Mouse (Mus musculus): ENCODE data around the gene Gm2115.

Gene Gm2115

DNA sequence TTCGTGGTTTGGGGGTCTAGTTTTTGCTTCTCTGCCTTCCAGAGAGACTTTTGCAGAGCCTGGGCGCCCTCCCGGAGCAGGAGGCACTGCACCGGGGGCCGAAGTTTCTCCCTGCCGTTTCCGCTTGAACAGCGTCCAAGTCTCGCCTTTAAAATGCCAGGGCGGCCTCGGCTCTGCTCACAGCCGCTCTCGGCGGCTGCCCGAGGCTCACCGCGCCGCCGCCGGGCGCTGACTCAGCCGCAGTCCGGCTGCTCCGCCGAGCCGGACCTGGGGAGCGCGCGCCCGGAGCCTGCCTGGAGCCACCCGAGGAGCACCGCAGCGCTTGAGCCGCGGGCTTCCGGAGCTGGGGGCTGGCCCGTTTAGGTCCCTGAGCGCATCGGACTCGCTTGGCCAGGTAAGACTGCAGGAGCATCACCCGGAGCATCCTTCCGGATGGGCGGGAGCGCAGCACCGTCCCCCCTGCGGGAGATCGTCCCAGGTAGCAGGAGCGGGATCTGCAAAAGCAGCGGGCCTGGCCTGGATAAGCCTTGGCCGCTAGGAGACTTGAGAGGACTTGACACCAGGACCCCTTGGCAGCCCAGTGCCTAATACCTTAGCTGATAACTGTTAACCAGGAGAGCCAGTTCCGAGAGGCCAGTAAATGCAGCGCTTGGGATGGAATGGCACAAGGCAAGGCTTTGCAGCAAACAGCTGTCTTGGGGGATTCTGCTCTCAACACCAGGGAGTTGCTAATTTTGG is at the start of gene Gm2115:
TSS of gene Gm2115 (plus strand) at position 159 of the 738 bp plus-strand sequence.
- Histone ChIP-seq H3K4me1 (replicated peaks; ENCODE audit: low read depth, low read length) (peaks cover 4% of the 10 kb centered on the region; the same call in 1 of the 2 replicates), H3K9me3 (ENCODE audit: low read length) (0 out of 2 replicates have a peak, but pooled peaks cover 9% of the 10 kb centered on the region), H3K4me3 (replicated peaks; ENCODE audit: low read length) (peak within 1 kb of the TSS; percentile 77), H3K27me3 (ENCODE audit: insufficient read depth, low read length) (peaks cover 45% of the 10 kb centered on the region), H3K36me3 (ENCODE audit: insufficient read depth, low read length) (no peaks in the 10 kb centered on the region)
- TF ChIP-seq NANOG (IDR thresholded peaks at IDR 0.05; ENCODE audit: borderline replicate concordance, low read length): no peak
- TF ChIP-seq POU5F1 (IDR thresholded peaks at IDR 0.05; ENCODE audit: borderline replicate concordance, low read length): no peak
- no peak for TF ChIP-seq CTCF (conservative IDR thresholded peaks at IDR 0.05; ENCODE audit: low read length)

GRCm38 (mm10) chr7:84483447-84484407 is 45.0 kb upstream of the Gm2115 start:
- Histone ChIP-seq H3K4me1 (replicated peaks; ENCODE audit: low read depth, low read length) (no peaks in the 10 kb centered on the region), H3K9me3 (ENCODE audit: low read length) (no peaks in the 10 kb centered on the region), H3K27me3 (ENCODE audit: insufficient read depth, low read length) (peaks cover 3% of the 10 kb centered on the region), H3K4me3 (replicated peaks; ENCODE audit: low read length) (no peak overlapping the region), H3K36me3 (ENCODE audit: insufficient read depth, low read length) (no peaks in the 10 kb centered on the region)
- no peak for TF ChIP-seq NANOG (IDR thresholded peaks at IDR 0.05; ENCODE audit: borderline replicate concordance, low read length)
- no peak for TF ChIP-seq CTCF (conservative IDR thresholded peaks at IDR 0.05; ENCODE audit: low read length)
- TF ChIP-seq POU5F1 (IDR thresholded peaks at IDR 0.05; ENCODE audit: borderline replicate concordance, low read length): no peak

- H3K4me3 ChIP-seq (replicated peaks; ENCODE audit: low read length): no peak overlapping the region
- TF ChIP-seq POU5F1 (IDR thresholded peaks at IDR 0.05; ENCODE audit: borderline replicate concordance, low read length): no peak
- no peaks in the 10 kb centered on the region for H3K9me3 ChIP-seq (ENCODE audit: low read length)
- H3K27me3 ChIP-seq (ENCODE audit: insufficient read depth, low read length): peaks cover 3% of the 10 kb centered on the region
- H3K4me1 ChIP-seq (replicated peaks; ENCODE audit: low read depth, low read length): no peaks in the 10 kb centered on the region
- no peaks in the 10 kb centered on the region for H3K36me3 ChIP-seq (ENCODE audit: insufficient read depth, low read length)
Measured at GRCm38 (mm10) chr7:84486485-84486884, 42.3 kb upstream of the Gm2115 start.

- peaks cover 2% of the 10 kb centered on the region for H3K9me3 ChIP-seq (ENCODE audit: low read length)
- no peaks in the 10 kb centered on the region for H3K36me3 ChIP-seq (ENCODE audit: insufficient read depth, low read length)
- no peaks in the 10 kb centered on the region for H3K4me1 ChIP-seq (replicated peaks; ENCODE audit: low read depth, low read length)
- no peaks in the 10 kb centered on the region for H3K27me3 ChIP-seq (ENCODE audit: insufficient read depth, low read length)
- no peak for TF ChIP-seq NANOG (IDR thresholded peaks at IDR 0.05; ENCODE audit: borderline replicate concordance, low read length)
- no peak for TF ChIP-seq CTCF (conservative IDR thresholded peaks at IDR 0.05; ENCODE audit: low read length)
- TF ChIP-seq POU5F1 (IDR thresholded peaks at IDR 0.05; ENCODE audit: borderline replicate concordance, low read length): no peak
- no peak overlapping the region for H3K4me3 ChIP-seq (replicated peaks; ENCODE audit: low read length)
Measured at GRCm38 (mm10) chr7:84503163-84503562, 25.6 kb upstream of the Gm2115 start.

- Histone ChIP-seq H3K36me3 (ENCODE audit: insufficient read depth, low read length) (no peaks in the 10 kb centered on the region), H3K4me1 (replicated peaks; ENCODE audit: low read depth, low read length) (no peaks in the 10 kb centered on the region), H3K4me3 (replicated peaks; ENCODE audit: low read length) (no peak overlapping the region), H3K27me3 (ENCODE audit: insufficient read depth, low read length) (peaks cover 13% of the 10 kb centered on the region), H3K9me3 (ENCODE audit: low read length) (no peaks in the 10 kb centered on the region)
- TF ChIP-seq NANOG (IDR thresholded peaks at IDR 0.05; ENCODE audit: borderline replicate concordance, low read length) (no peak), CTCF (conservative IDR thresholded peaks at IDR 0.05; ENCODE audit: low read length) (no peak), POU5F1 (IDR thresholded peaks at IDR 0.05; ENCODE audit: borderline replicate concordance, low read length) (no peak)
Measured at GRCm38 (mm10) chr7:84518533-84519198, 10.1 kb upstream of the Gm2115 start.

DNA sequence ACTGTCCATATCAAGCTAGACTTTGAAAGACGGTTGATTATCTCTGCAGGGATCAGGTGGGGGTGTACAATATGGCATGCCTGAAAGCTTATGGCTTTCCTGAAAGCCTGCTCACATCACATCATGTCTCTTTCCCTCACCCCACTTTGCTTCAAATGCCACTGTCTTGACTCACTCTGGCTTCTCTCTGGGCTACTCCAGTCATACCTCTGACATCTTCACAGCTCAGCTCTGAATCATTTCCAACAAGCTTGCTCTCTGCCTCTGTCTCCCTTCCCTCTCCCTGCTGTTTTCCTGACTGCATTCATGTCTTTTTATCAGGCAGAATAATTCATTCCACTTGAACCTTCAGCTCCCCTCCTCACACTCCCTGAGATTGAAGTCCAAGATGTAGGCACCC is 7.4 kb upstream of the Gm2115 start:
- Histone ChIP-seq H3K27me3 (ENCODE audit: insufficient read depth, low read length) (peaks cover 19% of the 10 kb centered on the region), H3K4me1 (replicated peaks; ENCODE audit: low read depth, low read length) (no peaks in the 10 kb centered on the region), H3K4me3 (replicated peaks; ENCODE audit: low read length) (no peak overlapping the region), H3K9me3 (ENCODE audit: low read length) (no peaks in the 10 kb centered on the region), H3K36me3 (ENCODE audit: insufficient read depth, low read length) (no peaks in the 10 kb centered on the region)
- TF ChIP-seq POU5F1 (IDR thresholded peaks at IDR 0.05; ENCODE audit: borderline replicate concordance, low read length) (no peak), CTCF (conservative IDR thresholded peaks at IDR 0.05; ENCODE audit: low read length) (no peak), NANOG (IDR thresholded peaks at IDR 0.05; ENCODE audit: borderline replicate concordance, low read length) (no peak)

GRCm38 (mm10) chr7:84522426-84522825 is 6.3 kb upstream of the Gm2115 start:
- no peaks in the 10 kb centered on the region for H3K9me3 ChIP-seq (ENCODE audit: low read length)
- peaks cover 24% of the 10 kb centered on the region for H3K27me3 ChIP-seq (ENCODE audit: insufficient read depth, low read length)
- TF ChIP-seq POU5F1 (IDR thresholded peaks at IDR 0.05; ENCODE audit: borderline replicate concordance, low read length) (no peak), NANOG (IDR thresholded peaks at IDR 0.05; ENCODE audit: borderline replicate concordance, low read length) (no peak), CTCF (conservative IDR thresholded peaks at IDR 0.05; ENCODE audit: low read length) (no peak)
- no peaks in the 10 kb centered on the region for H3K36me3 ChIP-seq (ENCODE audit: insufficient read depth, low read length)
- no peak overlapping the region for H3K4me3 ChIP-seq (replicated peaks; ENCODE audit: low read length)
- H3K4me1 ChIP-seq (replicated peaks; ENCODE audit: low read depth, low read length): no peaks in the 10 kb centered on the region

DNA sequence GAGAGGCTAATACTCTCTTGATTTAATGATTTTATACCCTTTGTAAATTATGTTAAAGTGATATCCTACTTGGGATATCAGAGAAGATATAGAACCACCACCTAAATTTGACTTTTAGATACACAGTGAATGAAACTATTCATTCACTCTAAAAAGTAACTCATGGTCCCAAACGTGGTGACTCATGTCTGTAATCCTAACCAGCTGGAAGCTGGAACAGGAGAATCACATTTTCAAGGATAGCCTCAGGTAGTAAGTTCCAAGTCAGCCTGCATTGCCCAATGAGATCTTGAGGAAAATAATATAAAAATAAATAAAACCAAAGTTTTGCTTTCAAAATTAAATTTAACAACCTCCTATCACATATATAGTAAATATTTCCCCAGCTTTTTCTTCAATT is 2.6 kb upstream of the Gm2115 start:
- H3K4me1 ChIP-seq (replicated peaks; ENCODE audit: low read depth, low read length): peaks cover 4% of the 10 kb centered on the region; the same call in 1 of the 2 replicates
- no peak for TF ChIP-seq POU5F1 (IDR thresholded peaks at IDR 0.05; ENCODE audit: borderline replicate concordance, low read length)
- TF ChIP-seq CTCF (conservative IDR thresholded peaks at IDR 0.05; ENCODE audit: low read length): no peak
- TF ChIP-seq NANOG (IDR thresholded peaks at IDR 0.05; ENCODE audit: borderline replicate concordance, low read length): no peak
- no peak overlapping the region for H3K4me3 ChIP-seq (replicated peaks; ENCODE audit: low read length)
- no peaks in the 10 kb centered on the region for H3K36me3 ChIP-seq (ENCODE audit: insufficient read depth, low read length)
- H3K27me3 ChIP-seq (ENCODE audit: insufficient read depth, low read length): peaks cover 56% of the 10 kb centered on the region
- H3K9me3 ChIP-seq (ENCODE audit: low read length): 0 out of 2 replicates have a peak, but pooled peaks cover 9% of the 10 kb centered on the region
